Mouse (Mus musculus): ENCODE measurements around the gene Hoxb1.

The Hoxb1 gene

DNA sequence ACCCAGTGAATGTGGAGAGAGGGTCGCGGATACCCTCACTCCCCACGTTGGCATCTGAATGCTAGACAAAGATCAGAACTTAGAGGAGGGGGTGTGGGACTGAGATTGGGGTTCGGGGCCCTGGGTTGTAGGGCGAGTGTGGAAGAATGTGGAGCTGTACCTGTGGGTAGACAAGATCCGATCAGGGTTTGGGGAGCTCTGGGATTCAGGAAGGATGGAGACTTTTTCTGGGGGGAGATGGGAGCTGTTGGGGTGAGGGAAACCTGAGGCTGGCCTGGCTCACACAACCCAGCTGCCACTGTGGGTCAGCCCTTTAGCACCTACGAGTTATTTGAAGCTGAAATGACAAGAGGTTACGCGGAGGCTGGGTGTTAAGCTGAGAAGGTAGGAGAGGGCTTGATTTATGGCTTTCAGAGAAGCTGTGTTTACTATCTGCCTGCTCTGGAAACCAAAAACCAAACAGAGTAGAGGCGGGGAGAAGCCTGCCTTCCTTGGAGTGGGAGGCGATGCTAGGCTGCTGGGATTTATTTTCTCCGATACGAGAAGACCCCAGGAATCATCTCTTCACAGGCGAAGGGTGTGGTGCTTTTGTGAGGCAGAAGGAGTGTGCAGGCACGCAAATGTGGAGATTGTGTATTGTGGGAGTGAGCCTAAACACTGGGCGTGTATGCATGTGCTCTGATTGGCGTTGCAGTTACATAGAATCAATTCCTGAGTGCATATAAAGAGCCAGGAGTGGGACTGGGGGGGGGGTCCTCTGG is 32.1 kb upstream of the Hoxb1 start:
- no peak for DNase-seq (ENCODE audit: low read depth, low spot score)

DNA sequence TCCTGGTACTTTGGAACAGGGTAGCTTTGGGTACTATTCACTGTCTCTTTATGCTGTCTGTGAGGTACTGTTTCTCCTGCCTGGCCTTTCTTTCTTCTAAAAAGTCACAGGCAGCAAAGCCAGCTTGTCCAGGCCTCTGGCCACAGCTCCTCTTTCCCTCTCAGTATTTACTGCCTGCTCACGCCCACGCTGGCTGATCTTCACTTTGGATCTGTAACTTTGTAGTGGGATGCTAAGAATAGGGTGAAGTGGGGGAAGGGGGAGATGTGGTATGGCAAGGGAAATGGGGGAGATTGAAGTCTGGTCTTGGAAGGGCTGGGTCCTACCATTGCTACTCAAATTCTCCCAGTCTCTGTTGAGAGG is 31.6 kb upstream of the Hoxb1 start:
- no peak for DNase-seq (ENCODE audit: low read depth, low spot score)

DNA sequence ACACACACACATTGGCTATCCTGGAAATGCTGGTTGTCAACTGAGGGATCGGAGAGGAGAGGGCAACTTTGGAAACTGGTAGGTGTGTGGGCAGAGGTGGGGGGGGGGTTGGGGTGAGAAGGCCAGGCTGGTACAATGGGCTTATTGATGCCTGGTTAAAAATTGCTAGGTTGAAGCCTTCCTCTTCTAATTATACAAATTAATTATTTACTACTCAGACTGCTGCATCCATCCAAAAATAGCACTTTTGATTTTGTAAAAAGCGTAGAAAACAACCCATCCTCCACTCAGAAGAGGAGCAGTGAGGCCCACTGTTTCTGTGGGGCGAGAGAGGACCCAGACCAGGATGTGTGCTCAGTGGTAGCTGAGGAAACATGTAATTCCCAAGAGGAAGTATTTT is 30.6 kb upstream of the Hoxb1 start:
- DNase-seq (ENCODE audit: low read depth, low spot score) = no peak

DNA sequence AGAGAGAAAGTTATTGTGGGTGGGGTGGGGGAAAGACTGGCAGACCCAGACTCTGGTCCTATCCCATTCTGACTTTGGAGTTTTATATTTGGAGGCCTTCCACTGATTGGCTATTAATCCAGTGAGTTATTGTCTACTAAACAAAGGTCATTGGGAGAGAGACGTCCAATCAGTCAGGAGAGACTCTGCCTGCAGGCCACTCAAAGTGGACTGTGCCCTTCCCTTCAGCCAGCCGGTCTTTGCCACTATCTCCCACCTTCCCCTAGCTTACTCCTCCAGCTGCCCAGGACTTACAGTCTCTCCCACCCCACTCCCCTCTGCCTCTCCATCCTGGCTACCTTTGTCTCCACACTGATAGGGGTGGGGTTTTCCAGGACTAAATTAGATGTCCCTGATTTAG is 29.0 kb upstream of the Hoxb1 start:
- no peak for DNase-seq (ENCODE audit: low read depth, low spot score)

DNA sequence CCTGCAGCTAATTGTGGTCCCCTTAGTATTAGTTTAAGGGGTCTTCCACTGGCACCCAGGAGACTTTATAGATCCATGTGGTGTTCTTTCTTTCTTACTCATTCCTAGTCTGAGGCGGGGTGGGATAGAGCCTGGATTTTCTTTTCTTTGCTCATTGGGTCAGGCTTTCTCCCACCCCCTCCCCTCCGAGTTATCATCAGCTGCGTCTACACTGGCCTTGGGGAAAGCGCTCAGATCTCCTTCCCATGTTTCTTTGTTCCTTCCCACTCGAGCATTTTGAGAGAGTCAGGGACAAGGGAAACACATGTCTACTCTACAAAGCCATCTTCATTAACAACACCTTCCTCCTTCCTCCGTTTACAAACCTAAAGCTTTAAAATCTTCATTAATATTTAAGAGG is 28.5 kb upstream of the Hoxb1 start:
- no peak for DNase-seq (ENCODE audit: low read depth, low spot score)

DNA sequence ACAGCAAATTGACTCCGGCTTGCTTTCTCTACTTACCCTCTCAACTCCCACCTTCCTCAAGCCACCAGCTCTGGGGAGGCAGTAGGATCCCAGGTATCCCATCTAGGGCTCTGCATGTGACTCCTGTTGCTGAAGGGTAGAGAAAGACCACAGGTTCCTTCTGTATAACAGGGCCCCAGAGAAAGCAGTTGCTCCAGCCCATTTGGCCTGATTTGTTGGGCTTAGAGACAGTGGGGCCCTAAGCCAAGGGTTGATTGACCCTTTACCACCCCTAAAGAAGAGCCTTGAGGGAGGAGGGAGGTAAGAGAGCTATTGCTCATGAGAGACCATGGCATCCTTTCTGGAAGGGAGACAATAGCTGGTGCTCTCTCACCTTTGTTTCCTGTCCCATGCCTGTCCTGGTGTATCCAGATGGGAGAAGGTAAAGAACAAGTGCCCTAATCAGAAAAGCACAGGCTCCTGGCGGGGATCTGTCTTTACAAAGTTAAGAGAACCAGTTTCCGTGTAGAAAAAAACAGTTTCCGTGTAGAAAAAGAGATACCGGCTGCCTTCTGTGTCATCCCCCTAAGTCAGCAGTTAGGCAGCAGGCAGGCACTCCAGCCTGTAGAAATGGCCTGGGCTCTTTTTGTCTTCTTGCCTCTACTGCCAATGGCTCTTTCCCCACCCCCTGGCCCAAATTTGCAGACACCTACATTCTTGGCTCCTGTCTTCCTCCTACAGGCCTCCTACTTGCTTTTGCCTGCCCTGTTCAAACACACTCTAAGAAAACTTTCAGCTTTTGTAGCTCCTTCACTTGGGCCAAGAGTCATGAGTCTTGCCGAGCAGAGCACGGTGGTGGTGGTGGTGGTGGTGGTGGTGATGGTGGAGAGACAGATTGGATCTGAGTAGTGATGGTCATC is 26.3 kb upstream of the Hoxb1 start:
- no peak for DNase-seq (ENCODE audit: low read depth, low spot score)

DNA sequence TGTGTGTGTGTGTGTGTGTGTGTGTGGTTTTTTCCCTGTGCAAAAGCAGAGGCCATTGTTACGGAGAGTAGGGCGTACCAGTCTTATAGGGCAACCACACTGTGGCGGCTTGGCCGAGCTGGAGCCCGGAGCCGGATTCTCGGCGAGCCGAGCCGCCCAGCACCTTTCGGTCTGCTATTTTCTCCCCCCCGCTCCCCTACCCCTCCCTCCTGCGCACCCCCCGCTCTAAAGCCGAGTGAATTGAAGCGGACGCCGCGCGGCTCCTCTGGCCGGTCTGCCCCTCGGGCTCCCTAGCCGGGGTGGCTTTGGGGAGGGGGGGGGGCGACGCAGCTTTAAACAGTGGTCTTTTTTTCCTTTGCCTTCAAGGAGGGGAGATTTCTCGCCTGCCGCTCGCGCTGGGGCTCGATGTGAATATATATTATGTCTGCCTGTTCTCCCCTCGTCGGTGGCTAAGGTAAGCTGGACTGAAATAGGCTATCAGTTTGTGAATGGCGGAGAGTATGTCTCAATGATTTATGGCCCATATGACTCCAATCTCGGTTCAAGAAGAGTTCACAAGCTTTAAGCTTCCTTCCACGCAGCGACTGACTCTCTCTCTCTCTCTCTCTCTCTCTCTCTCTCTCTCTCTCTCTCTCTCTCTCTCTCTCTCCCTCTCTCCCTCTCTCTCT is 24.7 kb upstream of the Hoxb1 start:
- DNase-seq (ENCODE audit: low read depth, low spot score) = no peak

DNA sequence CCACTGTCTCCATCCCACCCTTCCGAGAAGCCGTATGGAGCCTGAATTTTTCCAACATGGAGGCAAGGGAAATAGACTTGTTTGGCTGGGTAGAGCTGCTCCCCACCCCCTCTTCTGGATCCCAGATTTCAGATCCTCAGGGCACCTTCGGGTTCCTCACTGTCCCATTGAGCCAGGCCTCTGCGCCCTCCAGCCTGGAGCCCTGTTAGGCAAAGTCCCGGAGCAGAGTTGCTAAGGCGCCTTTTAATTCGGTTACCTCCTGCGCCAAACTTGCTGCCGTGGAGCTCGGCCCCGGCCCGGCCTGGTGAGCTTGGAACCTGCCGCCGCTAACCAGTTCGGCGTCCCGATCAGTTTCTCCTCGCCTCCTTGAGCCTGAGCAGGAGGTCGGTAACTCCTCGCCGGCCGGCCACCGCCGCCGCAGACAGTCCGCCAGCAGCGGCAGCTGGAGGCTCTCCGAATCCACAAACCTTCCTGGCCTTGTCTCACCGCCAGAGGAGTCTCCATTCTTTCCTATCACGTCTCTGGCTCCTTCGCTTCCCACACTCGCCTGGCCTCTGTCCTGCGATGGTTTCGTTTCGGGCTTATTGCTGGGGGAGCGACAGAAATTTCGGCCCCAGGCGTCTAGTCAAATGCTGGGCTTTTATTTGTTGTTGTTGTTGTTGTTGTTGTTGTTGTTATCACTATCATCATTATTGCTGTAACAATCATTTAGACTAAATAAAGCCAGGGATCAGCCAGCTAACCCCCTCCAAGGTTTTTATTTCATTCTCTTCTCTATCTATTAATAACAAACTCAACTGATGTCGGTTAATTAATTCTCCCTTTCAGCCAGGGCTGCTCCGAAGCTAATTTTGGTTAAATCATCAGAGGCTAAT is 23.6 kb upstream of the Hoxb1 start:
- no peak for DNase-seq (ENCODE audit: low read depth, low spot score)

DNA sequence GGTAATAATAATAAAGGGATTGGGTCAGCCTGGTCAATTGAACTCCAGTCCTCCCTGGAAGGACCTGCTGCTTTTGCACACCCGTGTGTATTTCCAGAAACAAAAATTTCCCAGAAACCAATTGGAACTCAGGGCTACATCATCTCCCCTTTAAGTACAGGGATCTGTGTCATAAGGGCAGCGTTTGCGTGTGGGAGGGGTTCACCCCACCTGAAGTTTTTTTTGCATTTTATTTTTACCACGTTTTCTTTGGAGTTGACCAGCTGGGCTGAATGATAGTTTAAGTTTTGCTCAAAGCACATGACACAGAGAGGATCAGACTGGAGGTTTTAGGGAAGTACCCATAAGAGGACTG is 23.0 kb upstream of the Hoxb1 start:
- no peak for DNase-seq (ENCODE audit: low read depth, low spot score)

DNA sequence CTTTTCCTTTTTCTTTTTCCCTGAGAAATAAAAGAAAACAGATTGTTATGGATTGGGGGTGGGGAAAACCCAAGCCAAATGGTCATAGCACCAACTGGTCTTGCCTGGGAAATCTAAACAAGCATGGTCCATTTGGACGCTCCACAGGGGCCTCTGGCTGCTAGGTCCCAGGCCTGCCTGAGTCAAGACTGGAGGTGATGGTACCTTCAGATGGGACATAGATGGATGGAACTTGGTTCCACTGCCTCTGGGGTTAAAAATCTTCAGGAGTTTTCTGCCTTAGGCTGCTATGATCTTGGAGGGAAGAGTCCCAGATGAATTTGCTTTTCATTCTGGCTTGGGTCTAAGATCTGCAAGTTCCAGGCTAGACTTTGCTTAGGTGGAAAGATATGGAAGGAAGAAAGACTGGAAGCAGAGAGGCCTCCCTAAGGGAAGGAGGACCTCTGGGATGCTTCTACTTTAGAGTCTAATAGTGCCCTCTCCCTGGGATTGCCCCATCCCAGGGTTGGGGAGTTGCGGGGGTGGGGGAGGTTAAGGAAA is 22.3 kb upstream of the Hoxb1 start:
- no peak for DNase-seq (ENCODE audit: low read depth, low spot score)

DNA sequence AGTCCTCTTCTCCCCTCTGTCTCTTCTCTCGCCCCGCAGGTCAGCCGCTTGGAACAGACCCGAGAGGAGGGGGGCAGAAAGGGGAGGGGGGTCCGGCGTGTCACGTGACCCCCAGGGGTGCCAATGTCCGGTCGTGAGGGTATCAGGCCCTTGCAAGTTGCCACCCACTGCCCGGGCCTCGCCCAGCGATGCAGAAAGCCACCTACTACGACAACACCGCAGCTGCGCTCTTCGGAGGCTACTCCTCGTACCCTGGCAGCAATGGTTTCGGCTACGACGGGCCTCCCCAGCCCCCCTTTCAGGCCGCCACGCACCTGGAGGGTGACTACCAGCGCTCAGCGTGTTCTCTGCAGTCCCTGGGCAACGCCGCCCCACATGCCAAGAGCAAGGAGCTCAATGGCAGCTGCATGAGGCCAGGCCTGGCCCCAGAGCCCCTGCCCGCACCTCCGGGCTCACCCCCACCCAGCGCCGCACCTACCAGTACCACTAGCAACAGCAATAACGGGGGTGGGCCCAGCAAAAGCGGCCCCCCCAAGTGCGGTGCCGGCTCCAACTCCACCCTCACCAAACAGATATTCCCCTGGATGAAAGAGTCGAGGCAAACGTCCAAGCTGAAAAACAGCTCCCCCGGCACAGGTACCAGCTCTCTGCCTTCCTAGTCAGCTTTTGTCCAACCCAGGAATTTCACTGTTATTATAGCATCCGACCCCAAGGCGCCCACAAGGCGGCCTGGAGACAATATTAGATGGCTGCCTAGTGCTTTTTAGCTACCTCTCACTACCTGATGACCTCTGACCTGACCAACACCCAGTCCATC is 21.3 kb upstream of the Hoxb1 start:
- no peak for DNase-seq (ENCODE audit: low read depth, low spot score)

DNA sequence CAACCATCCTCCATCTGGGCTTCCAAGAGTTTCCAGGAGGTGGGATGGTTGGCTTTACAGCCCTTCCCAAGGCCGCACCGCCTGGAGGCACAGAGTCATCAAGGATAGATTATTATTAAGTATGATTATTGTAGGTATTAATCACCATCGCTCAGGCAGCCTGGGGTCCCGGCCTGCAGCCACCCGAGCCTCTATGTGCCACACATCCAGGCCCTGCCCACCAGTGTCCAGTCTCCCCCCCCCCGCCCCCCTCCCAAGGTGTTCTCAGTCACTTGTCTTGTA is 20.7 kb upstream of the Hoxb1 start:
- DNase-seq (ENCODE audit: low read depth, low spot score) = no peak

DNA sequence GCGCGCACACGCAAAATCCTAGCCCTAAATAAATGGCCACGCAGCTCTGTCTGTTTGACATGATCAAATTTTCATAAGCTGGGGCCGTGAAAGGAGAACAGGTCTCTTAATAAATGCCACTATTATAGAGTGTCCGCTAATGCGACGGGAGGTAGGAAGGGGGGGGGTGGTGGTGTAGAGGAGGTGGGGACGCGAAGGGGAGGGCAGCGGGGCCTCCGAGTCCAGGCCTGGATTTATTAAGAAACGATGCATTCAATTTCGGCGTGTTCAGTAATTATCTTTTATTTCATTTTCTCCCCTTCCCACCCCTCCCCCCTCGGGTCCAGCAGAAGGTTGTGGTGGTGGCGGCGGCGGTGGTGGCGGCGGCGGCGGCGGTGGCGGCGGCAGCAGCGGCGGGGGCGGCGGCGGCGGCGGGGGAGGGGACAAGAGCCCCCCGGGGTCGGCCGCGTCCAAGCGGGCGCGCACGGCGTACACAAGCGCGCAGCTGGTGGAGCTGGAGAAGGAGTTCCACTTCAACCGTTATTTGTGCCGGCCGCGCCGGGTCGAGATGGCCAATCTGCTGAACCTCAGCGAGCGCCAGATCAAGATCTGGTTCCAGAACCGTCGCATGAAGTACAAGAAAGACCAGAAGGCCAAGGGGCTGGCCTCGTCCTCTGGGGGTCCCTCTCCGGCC is 20.2 kb upstream of the Hoxb1 start:
- DNase-seq (ENCODE audit: low read depth, low spot score) = no peak

DNA sequence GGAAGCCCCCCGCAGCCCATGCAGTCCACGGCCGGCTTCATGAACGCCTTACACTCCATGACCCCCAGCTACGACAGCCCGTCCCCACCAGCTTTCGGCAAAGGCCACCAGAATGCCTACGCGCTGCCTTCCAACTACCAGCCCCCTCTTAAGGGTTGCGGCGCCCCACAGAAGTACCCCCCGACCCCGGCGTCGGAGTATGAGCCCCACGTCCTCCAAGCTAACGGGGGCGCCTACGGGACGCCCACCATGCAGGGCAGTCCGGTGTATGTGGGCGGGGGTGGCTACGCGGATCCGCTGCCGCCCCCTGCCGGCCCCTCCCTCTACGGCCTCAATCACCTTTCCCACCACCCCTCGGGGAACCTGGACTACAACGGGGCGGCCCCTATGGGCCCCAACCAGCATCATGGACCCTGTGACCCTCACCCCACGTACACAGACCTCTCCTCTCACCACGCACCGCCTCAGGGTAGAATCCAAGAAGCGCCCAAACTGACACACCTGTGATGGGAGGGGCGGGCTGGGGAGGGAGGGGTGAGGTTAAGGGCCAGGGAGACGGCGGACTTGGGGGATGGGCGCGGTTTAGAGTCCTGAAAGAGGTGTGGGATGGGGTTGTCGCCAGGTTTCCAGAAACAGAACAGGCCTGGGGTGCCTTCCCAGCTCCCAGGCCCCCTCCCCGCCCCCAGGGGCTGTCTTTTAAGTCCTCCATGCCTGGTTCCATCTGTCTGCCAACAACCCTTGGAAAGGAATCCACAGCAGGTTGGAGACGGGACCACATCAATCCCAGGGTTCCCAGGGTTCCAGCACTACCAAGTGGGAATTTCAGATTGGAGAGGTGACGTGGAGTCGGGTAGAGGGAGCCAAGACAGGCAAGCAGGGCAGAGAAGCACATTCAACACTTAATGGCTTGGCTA is 19.4 kb upstream of the Hoxb1 start:
- no peak for DNase-seq (ENCODE audit: low read depth, low spot score)

DNA sequence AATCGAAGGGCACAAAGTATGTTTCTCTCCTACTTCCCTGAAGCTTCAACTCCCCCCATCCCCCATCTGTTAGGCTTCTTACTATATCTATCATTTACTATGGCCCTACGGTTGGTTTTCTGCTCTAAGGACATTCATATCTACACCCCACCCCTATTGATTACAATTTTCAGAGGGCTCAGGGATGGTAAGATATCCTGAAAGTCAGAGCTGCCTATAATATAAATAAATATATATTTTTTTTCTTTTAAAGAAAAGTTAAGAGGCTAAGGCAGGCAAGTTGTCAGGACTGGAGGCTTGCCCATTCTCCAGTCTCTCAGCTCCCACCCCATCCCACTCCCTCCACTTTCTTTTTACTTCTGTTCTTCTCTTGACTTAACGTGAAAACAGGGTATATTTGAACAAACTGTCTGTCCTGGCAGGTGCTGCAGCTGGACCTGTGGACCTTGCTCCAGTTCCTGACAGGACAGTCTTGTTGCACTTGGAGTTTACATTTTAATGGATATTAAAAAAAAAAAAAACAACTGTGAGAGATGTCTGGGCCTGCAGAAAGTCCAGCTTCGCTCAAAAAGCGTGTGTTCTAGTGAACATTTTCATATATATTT is 18.5 kb upstream of the Hoxb1 start:
- DNase-seq (ENCODE audit: low read depth, low spot score) = no peak

DNA sequence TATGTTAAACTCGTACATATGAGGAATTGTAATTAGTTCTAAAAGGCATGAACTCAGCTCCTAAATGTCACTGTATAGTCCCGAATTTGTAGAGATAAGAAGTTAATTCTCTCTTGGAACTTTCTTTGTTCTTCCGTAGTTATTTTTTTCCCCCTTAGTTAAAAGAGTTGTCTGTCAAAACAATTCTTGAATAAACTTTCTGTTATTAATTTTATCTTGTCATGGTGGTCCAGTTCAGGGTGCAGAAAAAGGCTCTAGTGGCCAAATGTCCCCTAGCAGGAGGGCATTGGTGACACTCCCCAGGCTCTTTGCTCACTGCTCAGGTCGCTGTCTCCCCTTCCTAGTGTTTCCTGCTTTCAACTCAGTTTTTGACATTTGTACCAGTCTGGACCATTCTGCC is 17.8 kb upstream of the Hoxb1 start:
- DNase-seq (ENCODE audit: low read depth, low spot score) = no peak

DNA sequence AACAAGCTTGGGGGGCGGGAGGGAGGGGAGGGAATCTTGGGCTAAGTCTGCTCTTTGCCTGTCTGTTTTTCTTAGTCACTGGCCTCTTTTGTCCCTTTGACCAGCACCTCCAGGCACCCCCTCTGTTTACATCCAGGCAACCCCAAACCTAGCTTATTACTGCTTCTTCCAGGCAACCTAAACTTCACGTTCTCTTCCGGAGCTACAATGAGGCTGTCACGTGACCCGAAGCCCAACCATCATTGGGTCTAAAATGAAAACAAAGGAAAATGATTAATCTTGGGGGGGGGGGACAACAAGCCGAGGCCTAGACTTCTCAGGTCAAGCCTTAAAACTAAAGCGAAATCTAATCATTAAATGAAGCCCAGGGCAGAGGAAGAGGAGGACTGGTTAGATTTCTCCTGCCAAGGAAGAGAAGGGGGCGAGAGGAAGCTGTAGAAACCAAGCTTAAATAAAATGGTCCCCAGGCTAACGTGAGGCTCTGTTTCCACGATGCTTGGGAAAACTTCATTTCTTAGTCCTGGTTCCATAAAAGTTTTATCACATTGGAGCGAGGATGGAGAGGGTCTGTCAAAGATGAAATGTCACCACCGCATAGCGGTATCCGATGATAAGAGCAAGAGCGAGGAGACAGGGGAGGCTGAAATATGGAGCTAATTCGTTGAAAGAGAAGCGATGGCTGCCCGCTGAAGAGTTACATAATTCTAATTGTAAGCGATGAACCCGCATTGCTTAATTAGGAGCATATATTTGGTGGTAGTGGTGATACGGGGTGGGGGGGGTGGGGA is 17.2 kb upstream of the Hoxb1 start:
- DNase-seq (ENCODE audit: low read depth, low spot score) = no peak

DNA sequence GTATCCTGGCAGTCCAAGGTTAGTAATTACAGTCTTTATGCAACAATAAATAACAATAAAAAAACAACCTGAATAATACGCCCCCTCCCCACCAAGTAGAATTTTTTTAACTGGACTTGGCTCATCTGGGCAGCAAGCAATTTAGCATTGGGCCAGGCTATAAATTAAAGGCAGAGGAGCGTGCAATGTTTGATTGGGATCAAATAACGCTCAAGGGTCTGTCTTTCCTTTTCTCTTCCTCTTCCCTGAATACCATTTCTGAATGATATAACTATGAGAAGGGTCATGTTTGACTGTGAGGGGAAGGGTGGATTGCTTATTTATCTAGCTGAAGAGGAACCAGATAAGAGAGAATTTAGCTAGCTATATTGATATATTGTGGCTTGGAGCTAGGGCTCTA is 16.6 kb upstream of the Hoxb1 start:
- DNase-seq (ENCODE audit: low read depth, low spot score) = no peak
